Comparison of ENCODE assay signal across 8 mouse cellular contexts in genomic region chr6:114926369-114927157, GRCm38 (mm10). TPM values are rescaled to one million over a fixed set of nuclear protein-coding genes. Genes with fewer than 3 reads are reported as not detected.
DNase-seq lines count a peak whose midpoint lies in the region; ATAC-seq and TF ChIP-seq lines count a peak whose summit lies in the region.

No protein-coding gene starts in this region.

- no peaks in the 10 kb centered on the region for H3K27me3 ChIP-seq in heart, postnatal 0 days (ENCODE audit: control insufficient read depth, insufficient read depth, low read length)
- H3K27me3 ChIP-seq in heart, embryonic 12.5 days (replicated peaks) = no peaks in the 10 kb centered on the region
- H3K27me3 ChIP-seq in MEL (ENCODE audit: control insufficient read depth in 1 of 2, insufficient read depth in 2 of 2, low read length in 2 of 2) = no peaks in the 10 kb centered on the region
- H3K27me3 ChIP-seq in spleen, adult 2 months (ENCODE audit: control insufficient read depth, insufficient read depth, low read length) = no peaks in the 10 kb centered on the region
- H3K27me3 ChIP-seq in hindbrain, embryonic 16.5 days (replicated peaks; ENCODE audit: control insufficient read depth, insufficient read depth, low read length) = no peaks in the 10 kb centered on the region

- TF ChIP-seq POLR2A in MEL (IDR thresholded peaks at IDR 0.05; ENCODE audit: control insufficient read depth in 1 of 2, insufficient read depth in 1 of 2, low read depth in 1 of 2, low read length in 2 of 2, poor library complexity in 1 of 2) = no peak
- TF ChIP-seq POLR2A in spleen, adult 2 months (IDR thresholded peaks at IDR 0.05; ENCODE audit: low read depth, low read length) = no peak

- peak; percentile 52 for DNase-seq in heart, postnatal 0 days (ENCODE audit: low spot score)
- peak; percentile 84 for DNase-seq in 416B (ENCODE audit: low read depth)
- DNase-seq in MEL (ENCODE audit: low read depth, low spot score) = peak; percentile 73
- DNase-seq in induced T-regulatory cell, adult 2 months (ENCODE audit: low read depth) = peak; percentile 89
- peak; percentile 59 to 68 for DNase-seq in spleen, adult 2 months (ENCODE audit: low read depth in 1 of 2, low spot score in 2 of 2)
- DNase-seq in ovary, postnatal 14 days (ENCODE audit: low spot score) = no peak

- ATAC-seq in heart, postnatal 0 days (ENCODE audit: insufficient read depth, low read depth) = no peak
- no peak for ATAC-seq in heart, embryonic 12.5 days (ENCODE audit: insufficient number of reproducible peaks, low FRiP score)
- no peak for ATAC-seq in hindbrain, embryonic 16.5 days

- TF ChIP-seq RAD21 in MEL (IDR thresholded peaks at IDR 0.05; ENCODE audit: low read depth, low read length) = peak; percentile 63

- TF ChIP-seq CTCF in heart, postnatal 0 days (IDR thresholded peaks at IDR 0.05; ENCODE audit: low read depth) = peak; percentile 58
- TF ChIP-seq CTCF in MEL (IDR thresholded peaks at IDR 0.05 in 2 of 3, conservative IDR thresholded peaks at IDR 0.05 in 1 of 3; ENCODE audit: control insufficient read depth in 1 of 3, insufficient read depth in 1 of 3, low read depth in 2 of 3, low read length in 3 of 3, poor library complexity in 1 of 3, severe bottlenecking in 1 of 3) = peak; percentile 61 to 64 (median 64)
- TF ChIP-seq CTCF in spleen, adult 2 months (IDR thresholded peaks at IDR 0.05; ENCODE audit: extremely low read depth, insufficient read depth, insufficient read length, insufficient replicate concordance) = peak; percentile 48; the same call in 1 of the 2 replicates

- H3K36me3 ChIP-seq in heart, postnatal 0 days (replicated peaks; ENCODE audit: control insufficient read depth, insufficient read depth, low read length) = no peaks in the 10 kb centered on the region
- no peaks in the 10 kb centered on the region for H3K36me3 ChIP-seq in heart, embryonic 12.5 days
- H3K36me3 ChIP-seq in MEL (ENCODE audit: control insufficient read depth in 1 of 2, insufficient read depth in 2 of 2, low read length in 2 of 2) = no peaks in the 10 kb centered on the region
- H3K36me3 ChIP-seq in spleen, adult 2 months (ENCODE audit: control insufficient read depth, insufficient read depth, low read length) = no peaks in the 10 kb centered on the region
- H3K36me3 ChIP-seq in hindbrain, embryonic 16.5 days (ENCODE audit: control insufficient read depth, insufficient read depth, low read length) = peaks cover 3% of the 10 kb centered on the region; the same call in 1 of the 2 replicates

- H3K9me3 ChIP-seq in heart, postnatal 0 days (replicated peaks; ENCODE audit: control insufficient read depth, low read length) = peaks cover 7% of the 10 kb centered on the region; the same call in 1 of the 2 replicates
- H3K9me3 ChIP-seq in heart, embryonic 12.5 days (replicated peaks) = peaks cover 5% of the 10 kb centered on the region; the same call in 1 of the 2 replicates
- H3K9me3 ChIP-seq in MEL (replicated peaks; ENCODE audit: insufficient read depth, low read length) = no peaks in the 10 kb centered on the region
- no peaks in the 10 kb centered on the region for H3K9me3 ChIP-seq in hindbrain, embryonic 16.5 days (ENCODE audit: control insufficient read depth, low read length)

- no peak for TF ChIP-seq EP300 in heart, postnatal 0 days (IDR thresholded peaks at IDR 0.05; ENCODE audit: low read depth)
- no peak for TF ChIP-seq EP300 in MEL (IDR thresholded peaks at IDR 0.05; ENCODE audit: low read depth in 1 of 2, low read length in 2 of 2)

- no peak overlapping the region for H3K27ac ChIP-seq in heart, postnatal 0 days (ENCODE audit: low read depth)
- H3K27ac ChIP-seq in heart, embryonic 12.5 days (ENCODE audit: poor library complexity, severe bottlenecking) = no peak overlapping the region
- H3K27ac ChIP-seq in MEL (ENCODE audit: control insufficient read depth, low read depth, low read length) = no peak overlapping the region
- H3K27ac ChIP-seq in spleen, adult 2 months (ENCODE audit: insufficient read depth, low read length) = no peak overlapping the region
- H3K27ac ChIP-seq in hindbrain, embryonic 16.5 days (ENCODE audit: low read depth, low read length) = no peak overlapping the region

- WGBS in heart, postnatal 0 days = 28% methylated on average over 6 of the region's 6 CpGs
- 29% methylated on average over 6 of the region's 6 CpGs for WGBS in heart, embryonic 12.5 days
- WGBS in spleen, adult 2 months = 15% methylated on average over 6 of the region's 6 CpGs
- 38% methylated on average over 6 of the region's 6 CpGs for WGBS in hindbrain, embryonic 16.5 days

- H3K4me2 ChIP-seq in heart, postnatal 0 days (ENCODE audit: low read depth, low read length) = no peak overlapping the region
- H3K4me2 ChIP-seq in heart, embryonic 12.5 days = no peak overlapping the region
- no peak overlapping the region for H3K4me2 ChIP-seq in hindbrain, embryonic 16.5 days (ENCODE audit: low read length)

- H3K4me3 ChIP-seq in heart, postnatal 0 days (ENCODE audit: low read depth, low read length) = no peak overlapping the region
- H3K4me3 ChIP-seq in heart, embryonic 12.5 days = no peak overlapping the region
- H3K4me3 ChIP-seq in MEL (ENCODE audit: control insufficient read depth in 1 of 2, insufficient read depth in 1 of 2, low read depth in 2 of 2, low read length in 2 of 2) = no peak overlapping the region
- H3K4me3 ChIP-seq in spleen, adult 2 months (ENCODE audit: extremely low read depth, insufficient read depth, insufficient read length) = no peak overlapping the region
- no peak overlapping the region for H3K4me3 ChIP-seq in hindbrain, embryonic 16.5 days (ENCODE audit: low read length)

- H3K79me2 ChIP-seq in MEL (ENCODE audit: control insufficient read depth, insufficient read depth, low read length, poor library complexity) = no peaks in the 10 kb centered on the region

- H3K9ac ChIP-seq in heart, postnatal 0 days (replicated peaks; ENCODE audit: low read depth, low read length) = no peak overlapping the region
- H3K9ac ChIP-seq in heart, embryonic 12.5 days = no peak overlapping the region
- H3K9ac ChIP-seq in MEL (ENCODE audit: control insufficient read depth, low read depth, low read length, poor library complexity, severe bottlenecking) = no peak overlapping the region
- H3K9ac ChIP-seq in hindbrain, embryonic 16.5 days (ENCODE audit: low read depth, low read length) = no peak overlapping the region

- peaks cover 8% of the 10 kb centered on the region; the same call in 1 of the 2 replicates for H3K4me1 ChIP-seq in heart, postnatal 0 days (ENCODE audit: control insufficient read depth, insufficient read depth)
- peaks cover 21% of the 10 kb centered on the region for H3K4me1 ChIP-seq in heart, embryonic 12.5 days (replicated peaks)
- H3K4me1 ChIP-seq in MEL (ENCODE audit: control insufficient read depth in 1 of 2, insufficient read depth in 2 of 2, low read length in 2 of 2) = no peaks in the 10 kb centered on the region
- H3K4me1 ChIP-seq in spleen, adult 2 months (ENCODE audit: control insufficient read depth, insufficient read depth, insufficient read length) = peaks cover 4% of the 10 kb centered on the region; the same call in 1 of the 2 replicates
- H3K4me1 ChIP-seq in hindbrain, embryonic 16.5 days (ENCODE audit: control insufficient read depth, insufficient read depth, low read depth, low read length) = peaks cover 10% of the 10 kb centered on the region

TF ChIP-seq in MEL, 35 proteins besides CTCF, POLR2A, EP300 and RAD21:
- TF ChIP-seq ELF1 (IDR thresholded peaks at IDR 0.05; ENCODE audit: low read depth, low read length) (no peak), ZC3H11A (IDR thresholded peaks at IDR 0.05; ENCODE audit: low read depth, low read length) (peak; percentile 27), TAL1 (IDR thresholded peaks at IDR 0.05; ENCODE audit: low read length) (no peak), CHD1 (IDR thresholded peaks at IDR 0.05; ENCODE audit: low read depth, low read length) (no peak), NELFE (IDR thresholded peaks at IDR 0.05; ENCODE audit: low read depth, low read length) (no peak), GABPA (IDR thresholded peaks at IDR 0.05; ENCODE audit: low read depth, low read length) (no peak), SMC3 (IDR thresholded peaks at IDR 0.05; ENCODE audit: low read depth, low read length) (peak; percentile 54), NRF1 (IDR thresholded peaks at IDR 0.05; ENCODE audit: insufficient read depth, low read depth, low read length, poor library complexity, severe bottlenecking) (no peak), UBTF (IDR thresholded peaks at IDR 0.05; ENCODE audit: borderline replicate concordance, insufficient read depth, low read depth, low read length) (no peak), GATA1 (IDR thresholded peaks at IDR 0.05; ENCODE audit: low read depth, low read length) (no peak), MXI1 (IDR thresholded peaks at IDR 0.05; ENCODE audit: low read depth, low read length) (no peak), MAFK (IDR thresholded peaks at IDR 0.05; ENCODE audit: borderline replicate concordance, low read depth, low read length) (no peak), MAZ (IDR thresholded peaks at IDR 0.05; ENCODE audit: low read depth, low read length) (no peak)

RNA-seq across cellular contexts. Expression of gene Vgll4, which starts 43.2 kb away (rescaled TPM):
- total RNA-seq in heart, postnatal 0 days (2014; rRNA removed; ENCODE audit: low replicate concordance) = 50.9 and 52.2 TPM in 2 replicates
- 38.8 and 41.5 TPM in 2 replicates for polyA plus RNA-seq in heart, postnatal 0 days (2015; fragmentation: Nextera tagmentation; extraction: Ambion mirVana)
- 74.3 and 76.4 TPM in 2 replicates for polyA plus RNA-seq in heart, embryonic 12.5 days (2016; fragmentation: Nextera tagmentation; extraction: Ambion mirVana)
- 17.5 and 18.1 TPM in 2 replicates for total RNA-seq in MEL (2012; rRNA removed)
- polyA plus RNA-seq in MEL (2012; ENCODE audit: insufficient read depth in 1 of 2, insufficient read length in 2 of 2, low read depth in 1 of 2, low replicate concordance in 2 of 2, missing spikeins in 1 of 2) = 10 to 100 TPM in 1 of 2 experiments, not detected in 1; 21.5 TPM
- polyA plus RNA-seq in spleen, adult 2 months (2012; rRNA removed) = 36.1 and 43.6 TPM in 2 replicates
- polyA plus RNA-seq in hindbrain, embryonic 16.5 days (2015; fragmentation: Nextera tagmentation; extraction: Ambion mirVana) = 60.2 and 62.0 TPM in 2 replicates
